Mouse (Mus musculus) B cell, adult 62 days (primary cell): ENCODE results near the gene Clec11a. TPM values are rescaled to one million over a fixed set of nuclear protein-coding genes. Genes with fewer than 3 reads are reported as not detected.

Source experiments
- total RNA-seq: library from RNA; stranded (reverse); gene quantifications from 4 replicates; pipeline ENCODE4 v1.2.4, GENCODE M21; 2023

The Clec11a gene
- total RNA-seq = 1.7 to 2.6 TPM (median 2.3 TPM) in 4 replicates

DNA sequence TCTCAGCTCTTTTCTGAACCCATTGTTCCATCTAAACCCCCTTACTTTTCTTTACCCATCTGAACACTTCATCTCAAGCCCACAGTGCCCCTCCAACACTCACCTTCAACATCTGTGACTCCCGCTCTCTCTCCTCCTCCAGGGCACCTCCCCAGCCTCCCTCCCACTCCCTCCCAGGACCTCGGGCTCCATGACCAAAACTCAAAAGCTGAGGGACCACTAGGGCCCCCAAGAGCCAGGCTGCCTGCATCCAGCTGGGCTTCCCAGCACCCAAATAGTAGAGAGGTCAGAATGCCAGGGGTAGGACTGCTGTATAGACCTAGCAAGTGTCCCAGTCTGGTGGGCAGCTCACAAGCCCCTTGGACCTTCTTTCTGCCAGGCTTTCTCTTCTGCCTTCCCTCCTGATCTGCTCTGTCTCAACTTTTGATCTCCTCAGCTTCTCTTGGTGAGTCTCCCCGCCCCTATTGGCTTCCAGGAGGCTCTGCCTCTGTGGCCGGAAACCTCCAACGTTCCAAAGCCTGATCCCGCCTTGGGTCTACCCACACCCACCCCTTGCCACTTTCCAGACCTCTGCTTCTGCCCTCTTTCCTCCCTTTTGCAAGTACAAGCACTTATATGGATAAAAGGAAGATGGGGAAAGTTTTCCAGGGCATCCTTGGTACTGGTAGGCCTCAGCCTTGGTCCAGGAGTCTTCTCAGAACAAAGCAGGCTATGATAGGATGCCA is at the start of gene Clec11a:
Gene Clec11a, minus strand, starts transcription at position 387 of the 725 bp plus-strand sequence.

DNA sequence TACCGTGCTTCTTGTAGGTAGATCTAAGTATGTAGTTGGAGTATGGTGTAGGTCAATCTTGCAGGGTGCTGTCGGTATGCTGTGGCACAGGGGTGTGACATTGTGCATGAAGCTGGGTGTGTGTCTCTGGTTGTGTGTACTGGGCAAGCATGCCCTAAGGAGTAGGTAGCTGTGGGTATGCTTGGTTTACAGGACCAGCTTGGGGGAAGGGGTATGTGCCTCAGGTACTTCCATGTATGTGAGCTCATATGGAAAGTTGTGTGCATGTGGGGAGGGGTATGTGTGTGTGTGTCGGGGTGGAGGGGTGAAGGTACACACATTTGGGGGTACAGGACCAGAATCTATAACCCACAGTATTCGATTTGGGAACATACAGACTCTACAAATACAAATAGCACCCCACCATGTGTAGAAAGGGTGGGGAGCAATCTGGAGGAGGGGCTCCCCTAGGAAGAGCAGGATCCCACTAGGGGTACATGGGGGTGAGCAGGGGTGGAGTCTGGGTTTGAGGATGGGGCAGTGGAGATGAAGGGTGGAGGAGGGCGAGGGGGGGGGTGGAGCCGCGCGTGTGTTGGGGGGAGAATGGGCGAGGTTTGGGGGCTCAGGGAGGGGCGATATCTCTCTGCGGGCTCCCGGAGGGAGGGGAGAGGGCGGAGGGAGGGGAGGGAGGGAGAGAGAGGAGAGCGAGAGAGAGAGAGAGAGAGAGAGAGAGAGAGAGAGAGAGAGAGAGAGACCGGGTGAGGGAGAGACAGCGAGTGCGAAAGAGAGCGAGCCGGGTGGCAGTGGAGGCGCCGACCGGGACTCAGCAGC is 3.0 kb upstream of the Clec11a start, which contains the start of gene Shank1:
Gene Shank1, plus strand, starts transcription at position 779 of the 810 bp plus-strand sequence.

DNA sequence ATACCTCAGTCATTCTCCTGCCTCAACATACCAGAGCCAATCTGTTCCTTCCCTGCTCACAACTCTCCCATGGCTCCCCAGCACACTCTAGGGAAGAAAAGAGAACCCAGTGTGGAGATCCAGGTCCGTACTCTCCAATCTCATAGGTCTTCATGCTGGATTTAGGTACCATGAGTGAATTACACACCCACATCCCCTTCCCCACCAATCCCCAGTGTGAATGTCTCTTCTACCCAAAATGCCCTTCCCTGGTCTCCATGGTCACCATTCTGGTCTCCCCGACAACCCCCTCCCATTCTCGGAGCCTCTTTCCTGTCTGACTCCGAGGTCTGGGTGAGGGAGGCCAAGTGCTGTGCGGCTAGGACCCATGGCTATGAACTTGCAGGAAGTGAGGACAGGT is 45.6 kb downstream of the Clec11a start, which contains the start of gene Gm15517:
Gene Gm15517, plus strand, starts transcription at position 301 of the 400 bp plus-strand sequence.

DNA sequence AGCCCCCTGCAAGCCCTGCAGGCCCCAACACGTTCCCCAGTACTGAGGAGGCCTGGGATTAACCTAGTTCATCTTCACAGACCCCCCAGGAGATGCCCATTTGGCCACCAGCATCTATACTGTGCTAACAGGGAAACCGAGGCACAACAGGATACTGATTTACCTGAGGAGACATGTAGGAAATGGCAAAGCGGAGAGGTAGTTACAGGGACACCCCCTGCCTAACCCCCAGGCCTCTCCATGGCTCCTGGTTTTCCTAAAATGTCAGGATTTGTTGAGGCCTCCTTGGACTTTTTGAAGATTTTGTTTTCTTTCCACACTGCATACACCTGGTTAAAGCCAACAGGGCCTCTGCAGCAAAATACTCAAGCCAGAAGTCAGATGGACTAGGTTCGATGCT is 49.4 kb downstream of the Clec11a start, which contains the start of gene Acp4:
Gene Acp4, minus strand, starts transcription at position 101 of the 400 bp plus-strand sequence.

Other genes starting within 250 kb of the Clec11a start
- gene Klk1b21, start 204.6 kb downstream of the Clec11a start, total RNA-seq = not detected in 4 replicates
- gene Klk1b22, start 194.2 kb downstream of the Clec11a start, total RNA-seq = not detected in 4 replicates
- not detected in 4 replicates for gene Klk1b16, start 170.1 kb downstream of the Clec11a start, total RNA-seq
- gene Klk1b24, start 118.7 kb downstream of the Clec11a start, total RNA-seq = not detected in 4 replicates
- gene Klk1b3, start 108.7 kb downstream of the Clec11a start, total RNA-seq = not detected in 4 replicates
- not detected in 4 replicates for gene Klk1b4, start 99.5 kb downstream of the Clec11a start, total RNA-seq
- not detected in 4 replicates for gene Klk1b5, start 91.0 kb downstream of the Clec11a start, total RNA-seq
- 0.63 TPM in 1 of 4 replicates, not detected in the others for gene Klk1, start 81.5 kb downstream of the Clec11a start, total RNA-seq
- not detected in 4 replicates for gene Gm36864, start 70.7 kb downstream of the Clec11a start, total RNA-seq
- 0.81 to 2.1 TPM (median 1.7 TPM) in 4 replicates for gene 1700028J19Rik, start 60.2 kb downstream of the Clec11a start, total RNA-seq
- 172 to 193 TPM (median 186 TPM) in 4 replicates for gene 2410002F23Rik, start 60.2 kb downstream of the Clec11a start, total RNA-seq
- not detected in 4 replicates for gene Acp4, start 49.5 kb downstream of the Clec11a start, total RNA-seq
- not detected in 4 replicates for gene Gm15517, start 45.5 kb downstream of the Clec11a start, total RNA-seq
- gene Shank1, start 3.4 kb upstream of the Clec11a start, total RNA-seq = 37.6 to 51.0 TPM (median 41.9 TPM) in 4 replicates
- gene Syt3, start 77.2 kb upstream of the Clec11a start, total RNA-seq = not detected in 4 replicates
- gene 1700008O03Rik, start 78.9 kb upstream of the Clec11a start, total RNA-seq = not detected in 4 replicates
- not detected in 4 replicates for gene Lrrc4b, start 122.1 kb upstream of the Clec11a start, total RNA-seq
- gene Aspdh, start 158.5 kb upstream of the Clec11a start, total RNA-seq = not detected in 4 replicates
- 52.2 to 62.7 TPM (median 54.5 TPM) in 4 replicates for gene Josd2, start 161.1 kb upstream of the Clec11a start, total RNA-seq
- gene Emc10, start 189.6 kb upstream of the Clec11a start, total RNA-seq = 68.3 to 80.4 TPM (median 71.3 TPM) in 4 replicates
- 10.1 to 16.1 TPM (median 11.9 TPM) in 4 replicates for gene Fam71e1, start 189.7 kb upstream of the Clec11a start, total RNA-seq
- 14.6 to 19.3 TPM (median 15.8 TPM) in 4 replicates for gene Mybpc2, start 217.8 kb upstream of the Clec11a start, total RNA-seq
- gene Spib, start 225.2 kb upstream of the Clec11a start, total RNA-seq = 425 to 467 TPM (median 446 TPM) in 4 replicates
- gene Pold1, start 241.9 kb upstream of the Clec11a start, total RNA-seq = 148 to 155 TPM (median 150 TPM) in 4 replicates
- gene Nr1h2, start 247.0 kb upstream of the Clec11a start, total RNA-seq = 391 to 409 TPM (median 403 TPM) in 4 replicates